Mouse (Mus musculus) gastrocnemius, postnatal 4 days (tissue): ENCODE results near the gene Pilrb2. TPM values are rescaled to one million over a fixed set of nuclear protein-coding genes. Genes with fewer than 3 reads are reported as not detected.
A peak's percentile ranks its signal among the peaks of the same experiment; 100 is the strongest.
"Not testable (repeated sequence)": the region's sequence is repeated elsewhere in the genome, so short reads cannot be mapped to it uniquely, and the experiment has no call there.

ENCODE experiments used
- DNase-seq, 2 experiments: peaks; one replicate each; pipeline ENCODE4 v3.0.0; 2021 to 2022; ENCODE audit warnings: low spot score in 2 of 2, mixed read lengths in 2 of 2
- long read RNA-seq, 2 experiments: library from polyadenylated mRNA; stranded (forward); transcript quantifications; one replicate each; pipeline ENCODE4 v2.0.0; 2021
- total RNA-seq, 2 experiments: library from RNA; stranded (reverse); gene quantifications; 2 replicates each; pipeline ENCODE4 v1.2.3; 2021

Gene Pilrb2
- total RNA-seq: 1 to 10 TPM in 1 of 2 experiments, under 1 TPM in 1; 0.69 to 1.1 TPM
- long read RNA-seq, experiment 1, partial matches to known transcripts: 0 of 2 reads
- long read RNA-seq, experiment 1, other reads (novel, unspliced or antisense): 1 of 2 reads
- long read RNA-seq, experiment 2, partial matches to known transcripts: 1 of 4 reads
- long read RNA-seq, experiment 2, other reads (novel, unspliced or antisense): 1 of 4 reads

DNA sequence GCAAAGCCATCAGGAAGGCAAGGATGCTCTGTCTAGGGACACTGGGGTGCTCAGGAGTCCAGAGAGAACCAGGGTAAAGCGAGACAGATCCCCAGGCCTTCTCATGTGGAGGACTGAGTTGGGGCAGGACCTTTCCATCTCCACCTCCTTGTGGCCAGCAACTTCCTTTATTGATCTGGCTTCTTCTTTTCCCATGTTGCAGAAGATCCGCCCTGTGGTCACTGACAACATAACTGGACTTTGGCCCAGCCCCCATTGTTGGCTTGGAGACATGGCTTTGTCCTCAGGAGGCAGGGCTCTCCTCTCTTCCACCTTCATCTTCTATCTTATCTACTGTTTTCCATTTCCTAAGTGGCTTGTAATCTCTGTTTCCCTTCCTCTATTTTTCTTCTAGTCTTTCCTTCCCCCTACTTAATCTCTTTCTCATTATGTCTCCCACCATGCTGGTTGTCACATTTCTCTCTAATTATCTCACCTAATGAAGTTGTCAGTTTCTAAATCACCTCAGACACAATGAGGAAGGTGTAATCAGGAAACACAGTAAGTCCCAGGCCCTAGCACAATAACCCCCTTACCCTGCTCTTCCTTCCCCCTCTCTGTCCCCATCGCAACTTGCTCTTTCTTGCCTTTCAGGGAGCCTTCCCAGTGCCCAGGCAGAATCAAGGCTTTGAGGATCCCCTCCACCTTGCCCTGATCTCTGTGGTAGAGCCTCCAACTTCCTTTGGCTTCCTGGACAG is at the start of gene Pilrb2:
Gene Pilrb2, minus strand, starts transcription at position 172 of the 737 bp plus-strand sequence.
- not testable (repeated sequence) for DNase-seq

DNA sequence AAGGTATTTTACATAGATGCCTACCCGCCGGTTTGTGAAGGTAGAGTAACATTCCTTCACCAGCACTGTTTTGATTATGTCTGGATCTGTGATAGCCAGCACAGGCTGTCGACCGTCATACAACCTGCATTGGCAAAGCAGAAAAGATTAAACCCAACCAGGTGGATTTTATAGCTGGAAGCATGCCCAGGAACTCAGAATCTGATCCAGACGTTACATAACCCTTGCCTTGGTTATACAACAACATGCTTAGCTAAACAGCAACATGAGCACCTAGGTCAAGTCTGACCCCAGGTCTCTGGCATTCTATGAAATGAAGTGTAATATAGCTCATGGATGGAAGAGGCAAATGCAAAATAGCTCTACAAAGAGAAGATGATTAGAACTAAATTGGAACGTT is 43.9 kb upstream of the Pilrb2 start:
- no peak for DNase-seq

DNA sequence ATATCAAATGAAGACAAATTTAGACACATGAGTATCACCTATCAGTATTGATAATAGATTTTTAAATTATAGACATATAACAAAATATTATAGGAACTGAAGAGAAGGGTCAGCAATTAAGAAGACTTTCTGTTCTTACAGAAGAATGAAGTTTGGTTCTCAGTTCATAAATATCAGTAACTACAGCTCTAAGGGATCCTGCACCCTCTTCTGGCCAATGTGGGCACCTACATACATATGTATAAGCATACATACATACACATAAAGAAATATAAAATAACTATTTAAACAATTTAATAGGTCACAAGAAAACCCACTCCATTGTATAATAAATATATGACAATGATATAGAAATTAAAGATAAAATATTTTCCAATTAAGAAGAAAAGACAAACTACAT is 42.9 kb upstream of the Pilrb2 start:
- DNase-seq: no peak

DNA sequence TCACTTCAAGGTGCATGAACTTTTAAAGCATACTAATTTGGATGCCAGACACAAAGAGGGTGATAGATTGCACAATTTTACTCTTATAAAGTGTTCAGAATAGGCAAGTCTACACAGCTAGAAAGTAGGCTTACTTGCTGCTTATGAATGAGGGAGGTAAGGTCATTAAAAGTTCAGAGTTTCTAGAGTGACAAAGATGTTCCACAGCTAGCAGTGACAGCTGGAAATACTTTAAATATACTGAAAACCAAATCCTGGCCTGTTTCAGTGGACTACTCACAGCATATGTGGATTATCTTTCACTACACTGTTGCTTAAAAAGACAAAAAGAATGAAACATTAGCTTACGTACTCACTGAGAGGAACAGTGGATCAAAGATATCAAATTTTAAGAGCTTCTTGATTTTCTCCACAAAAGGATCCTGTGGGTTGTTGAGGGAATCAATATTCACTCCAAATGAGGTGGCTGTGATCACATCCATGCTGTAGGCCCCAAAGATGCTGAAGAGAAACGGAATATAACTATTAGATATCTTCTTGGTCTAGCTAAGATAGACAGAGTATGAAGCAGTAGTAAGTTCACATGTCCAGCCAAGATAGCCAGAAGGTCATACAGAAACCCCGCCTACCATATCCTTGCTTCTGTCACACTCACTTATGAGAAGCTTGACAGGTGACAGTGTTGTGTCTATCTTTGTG is 38.1 kb upstream of the Pilrb2 start:
- DNase-seq: no peak

DNA sequence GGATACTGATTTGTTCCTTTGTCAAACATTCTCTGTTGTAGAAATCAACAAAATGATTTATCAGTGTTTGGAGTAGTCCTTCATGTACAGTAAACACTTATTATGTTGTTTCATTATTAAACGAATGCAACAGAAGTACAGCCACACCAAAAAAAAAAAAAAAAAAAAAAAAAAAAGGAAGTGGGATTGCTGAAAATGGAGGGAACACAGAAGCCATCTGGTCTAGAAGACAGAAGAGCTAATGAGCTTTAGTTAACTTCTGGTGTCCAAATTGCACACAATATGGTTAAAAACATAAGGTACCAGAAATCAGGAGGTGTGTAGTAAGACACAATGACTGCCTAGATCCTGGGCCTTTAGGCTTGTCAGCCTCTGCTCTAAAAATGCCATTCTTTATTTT is 26.2 kb upstream of the Pilrb2 start:
- no peak for DNase-seq

DNA sequence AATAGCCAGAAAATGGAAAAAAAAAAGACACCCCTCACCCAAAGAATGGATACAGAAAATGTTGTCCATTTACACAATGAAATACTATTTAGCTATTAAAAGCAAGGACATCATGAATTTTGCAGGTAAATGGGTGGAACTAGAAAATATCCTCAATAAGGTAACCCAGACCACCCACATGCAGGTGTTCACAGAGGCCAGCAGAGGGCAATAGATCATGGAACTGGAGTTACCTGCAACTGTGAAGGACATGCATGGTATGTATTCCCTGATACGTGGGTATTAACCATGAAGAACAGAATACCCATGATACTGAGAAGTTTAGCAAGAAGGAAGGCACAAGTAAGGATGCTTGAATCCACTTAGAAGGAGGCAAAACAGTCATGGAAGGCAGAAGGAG is 21.3 kb upstream of the Pilrb2 start:
- DNase-seq: no peak

DNA sequence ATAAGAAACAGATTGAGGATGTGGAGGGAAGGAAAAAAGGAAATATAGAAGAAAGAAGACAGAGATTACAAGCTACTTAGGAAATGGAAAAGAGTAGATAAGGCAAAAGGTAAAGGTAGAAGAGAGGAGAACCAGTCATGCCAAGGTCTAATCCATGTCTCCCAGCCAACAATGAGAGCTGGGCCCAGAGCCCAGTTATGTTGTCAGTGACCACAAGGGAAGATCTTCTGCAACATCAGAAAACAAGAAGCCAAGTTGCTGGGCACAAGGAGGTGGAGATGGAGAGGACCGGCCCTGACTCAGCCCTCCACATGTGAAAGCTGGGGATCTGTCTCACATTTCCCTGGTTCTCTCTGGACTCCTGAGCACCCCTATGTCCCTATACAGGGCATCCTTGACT is 16.1 kb upstream of the Pilrb2 start:
- DNase-seq: no peak

DNA sequence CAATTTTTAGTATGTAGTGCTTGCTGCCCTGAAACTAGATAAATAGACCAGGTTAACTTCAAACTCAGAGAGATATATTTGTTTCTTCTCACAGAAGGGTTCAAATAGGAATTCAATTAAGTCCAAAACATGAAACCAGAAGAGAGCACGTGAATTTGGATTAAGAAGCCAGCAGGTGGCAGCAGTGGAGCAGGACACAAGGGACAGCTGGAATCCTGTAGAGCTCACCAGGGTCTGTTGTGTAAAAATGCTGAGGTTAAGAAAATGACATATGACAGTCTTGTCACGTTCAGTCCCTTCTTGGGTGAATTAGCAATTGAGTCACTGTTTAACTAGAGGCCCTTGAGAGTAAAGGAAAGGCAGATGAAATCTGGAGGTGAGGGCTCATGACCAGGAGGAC is 14.3 kb upstream of the Pilrb2 start:
- peak in 1 of 2 experiments; percentile 41 for DNase-seq

DNA sequence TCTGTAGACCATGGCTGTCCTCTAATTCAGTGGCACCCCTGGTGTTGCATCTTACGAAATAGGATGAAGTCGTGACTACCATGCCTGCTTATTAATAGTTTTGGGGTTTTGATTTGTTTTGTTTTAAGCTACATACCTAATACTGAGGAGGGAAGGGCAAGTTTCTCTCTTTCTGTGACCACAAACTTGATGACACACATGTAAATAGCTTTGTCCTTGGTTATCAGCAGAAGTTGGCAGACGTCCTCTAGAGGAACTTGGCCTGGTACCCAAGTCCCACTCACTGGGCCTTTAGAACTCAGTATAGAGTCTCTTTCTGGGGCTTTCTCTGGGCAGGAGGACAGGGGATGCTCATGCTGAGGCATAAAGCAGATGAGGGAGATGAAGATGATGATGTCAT is 11.7 kb upstream of the Pilrb2 start:
- no peak for DNase-seq

DNA sequence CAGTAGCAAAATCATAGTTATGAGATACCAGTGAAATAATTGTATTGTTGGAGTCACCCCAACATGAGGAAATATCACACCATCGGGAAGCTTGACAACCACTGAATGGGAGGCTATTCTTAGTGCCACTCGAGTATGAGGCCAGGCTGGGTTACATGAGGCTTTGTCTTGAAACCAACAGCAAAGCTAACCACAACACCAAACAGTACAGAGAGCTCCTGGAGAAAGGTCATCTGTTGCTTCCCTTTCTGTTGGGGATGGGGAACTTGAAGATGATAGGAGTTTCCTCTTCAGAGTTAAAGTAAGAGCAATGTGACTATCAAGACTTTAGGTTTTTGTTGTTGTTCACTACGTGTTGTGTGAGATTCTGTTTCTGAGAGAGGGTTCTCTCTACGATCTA is 11.3 kb upstream of the Pilrb2 start:
- no peak for DNase-seq

DNA sequence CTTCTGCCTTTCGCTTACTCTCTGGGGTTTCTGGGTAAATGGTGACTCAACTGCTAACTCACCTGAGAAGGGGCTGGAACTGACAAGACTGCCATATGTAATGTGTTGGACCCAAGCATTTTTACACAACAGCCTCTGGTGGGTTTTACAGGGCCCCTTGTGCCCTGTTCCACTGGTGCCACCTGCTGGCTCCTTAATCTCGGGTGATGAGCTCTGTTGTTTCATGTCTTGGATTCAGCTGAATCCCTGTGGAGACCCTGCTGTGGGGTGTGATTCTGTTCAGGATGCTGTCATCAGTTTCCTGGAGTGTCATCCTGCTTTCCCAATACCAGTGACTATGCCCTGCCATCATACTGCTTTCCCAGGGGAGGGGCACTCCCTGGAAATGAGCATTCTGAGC is 6.2 kb upstream of the Pilrb2 start:
- DNase-seq: peak in 1 of 2 experiments; percentile 19

DNA sequence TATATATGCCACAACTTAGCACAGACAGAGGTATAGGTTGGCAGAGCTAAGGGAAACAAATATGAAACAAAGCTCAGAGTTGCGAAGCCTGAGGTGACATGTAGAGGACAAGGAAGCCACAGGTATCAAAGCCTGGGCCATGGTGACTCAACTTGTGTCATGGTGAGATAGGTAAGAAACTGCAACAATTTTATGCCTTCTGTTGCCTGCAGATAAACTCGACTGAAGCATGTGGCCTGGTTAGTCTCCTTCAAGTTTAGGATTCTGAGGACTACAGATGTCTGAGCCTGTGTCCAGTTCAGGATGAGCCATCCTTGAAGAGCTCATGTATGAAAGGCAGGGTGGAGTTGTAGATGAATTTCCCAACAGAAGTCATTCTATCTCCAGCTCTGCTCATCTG is 3.4 kb upstream of the Pilrb2 start:
- DNase-seq: no peak

DNA sequence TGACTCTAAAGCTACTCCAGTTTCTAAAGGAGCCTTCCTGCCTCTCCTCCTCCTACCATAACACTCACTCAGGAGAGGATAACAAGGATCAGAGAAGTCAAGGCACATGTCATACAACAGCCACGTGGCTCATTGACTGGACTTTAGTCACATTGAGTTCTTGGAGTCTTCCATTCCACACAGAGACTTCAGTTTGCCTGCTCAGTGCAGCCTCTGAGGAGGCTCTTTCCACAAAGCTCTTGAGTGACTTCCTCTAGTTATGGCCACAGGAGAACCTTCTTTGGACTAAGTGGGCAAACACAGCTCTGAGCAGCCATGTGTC is 727 bp upstream of the Pilrb2 start:
- not testable (repeated sequence) for DNase-seq

DNA sequence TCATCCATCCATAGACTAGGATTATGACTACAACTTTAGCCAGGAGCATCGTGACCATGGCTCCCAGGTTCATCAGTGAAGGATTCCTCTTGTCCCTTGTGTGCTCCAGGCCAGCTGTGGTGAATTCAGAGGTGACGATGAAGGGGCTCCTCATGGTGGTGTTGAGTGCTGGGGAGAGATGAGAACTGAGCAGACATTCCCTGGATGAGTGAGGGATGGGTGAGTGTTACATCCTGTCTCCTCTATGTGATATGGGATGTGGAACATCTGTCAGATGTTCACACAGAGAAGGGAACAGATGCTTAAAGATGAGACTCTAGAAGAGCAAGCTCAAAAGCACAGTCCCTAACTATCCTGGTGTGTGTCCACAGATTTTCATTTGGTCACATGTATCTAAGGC is 3.0 kb downstream of the Pilrb2 start:
- DNase-seq: not testable (repeated sequence)

DNA sequence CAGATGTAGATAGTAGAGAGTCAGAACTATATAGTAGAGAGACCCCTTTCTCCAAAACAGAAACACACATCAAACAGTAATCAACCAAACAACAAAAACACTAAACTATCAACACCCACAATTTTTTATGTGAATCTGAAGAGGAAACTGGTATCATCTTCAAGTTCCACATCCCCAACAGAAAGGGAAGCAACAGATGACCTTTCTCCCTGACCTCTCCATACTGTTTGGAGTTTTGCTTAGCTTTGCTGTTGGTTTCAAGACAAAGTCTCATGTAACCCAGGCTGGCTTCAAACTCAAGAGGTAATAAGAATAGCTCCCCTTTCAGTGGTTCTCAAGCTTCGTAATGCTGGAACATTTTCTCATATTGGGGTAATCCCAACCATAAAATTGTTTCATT is 7.6 kb downstream of the Pilrb2 start:
- DNase-seq: not testable (repeated sequence)

DNA sequence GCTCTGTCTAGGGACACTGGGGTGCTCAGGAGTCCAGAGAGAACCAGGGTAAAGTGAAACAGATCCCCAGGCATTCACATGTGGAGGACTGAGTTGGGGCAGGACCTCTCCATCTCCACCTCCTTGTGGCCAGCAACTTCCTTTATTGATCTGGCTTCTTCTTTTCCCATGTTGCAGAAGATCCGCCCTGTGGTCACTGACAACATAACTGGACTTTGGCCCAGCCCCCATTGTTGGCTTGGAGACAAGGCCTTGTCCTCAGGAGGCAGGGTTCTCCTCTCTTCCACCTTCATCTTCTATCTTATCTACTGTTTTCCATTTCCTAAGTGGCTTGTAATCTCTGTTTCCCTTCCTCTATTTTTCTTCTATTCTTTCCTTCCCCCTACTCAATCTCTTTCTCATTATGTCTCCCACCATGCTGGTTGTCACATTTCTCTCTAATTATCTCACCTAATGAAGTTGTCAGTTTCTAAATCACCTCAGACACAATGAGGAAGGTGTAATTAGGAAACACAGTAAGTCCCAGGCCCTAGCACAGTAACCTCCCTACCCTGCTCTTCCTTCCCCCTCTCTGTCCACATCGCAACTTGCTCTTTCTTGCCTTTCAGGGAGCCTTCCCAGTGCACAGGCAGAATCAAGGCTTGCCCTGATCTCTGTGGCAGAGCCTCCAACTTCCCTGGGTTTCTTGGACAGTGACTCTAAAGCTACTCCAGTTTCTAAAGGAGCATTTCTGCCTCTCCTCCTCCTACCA is 13.5 kb downstream of the Pilrb2 start, which contains the start of gene Pilrb1:
Gene Pilrb1, minus strand, starts transcription at position 147 of the 751 bp plus-strand sequence.
- not testable (repeated sequence) for DNase-seq

DNA sequence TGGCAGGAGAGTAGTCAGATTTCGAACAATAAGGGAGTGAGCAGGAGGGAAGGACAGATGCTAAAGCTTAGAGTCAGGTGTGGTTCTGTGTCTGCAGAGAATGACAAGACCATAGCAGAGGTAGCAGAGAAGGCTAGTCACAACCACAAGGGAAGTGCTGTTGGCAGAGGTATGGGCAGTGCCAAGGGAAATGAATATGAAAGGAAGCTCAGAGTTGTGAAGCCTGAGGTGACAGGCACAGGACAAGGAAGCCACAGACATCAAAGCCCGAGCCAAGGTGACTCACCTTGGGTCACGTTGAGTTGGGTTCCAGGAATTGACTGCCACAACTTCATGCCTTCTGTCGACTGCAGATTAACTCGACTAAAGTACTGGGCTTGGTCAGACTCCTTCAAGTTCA is 14.7 kb downstream of the Pilrb2 start:
- DNase-seq: not testable (repeated sequence)

DNA sequence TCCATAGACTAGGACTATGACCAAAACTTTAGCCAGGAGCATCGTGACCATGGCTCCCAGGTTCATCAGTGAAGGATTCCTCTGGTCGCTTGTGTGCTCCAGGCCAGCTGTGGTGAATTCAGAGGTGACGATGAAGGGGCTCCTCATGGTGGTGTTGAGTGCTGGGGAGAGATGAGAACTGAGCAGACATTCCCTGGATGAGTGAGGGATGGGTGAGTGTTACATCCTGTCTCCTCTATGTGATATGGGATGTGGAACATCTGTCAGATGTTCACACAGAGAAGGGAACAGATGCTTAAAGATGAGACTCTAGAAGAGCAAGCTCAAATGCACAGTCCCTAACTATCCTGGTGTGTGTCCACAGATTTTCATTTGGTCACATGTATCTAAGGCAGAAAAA is 16.7 kb downstream of the Pilrb2 start:
- not testable (repeated sequence) for DNase-seq

DNA sequence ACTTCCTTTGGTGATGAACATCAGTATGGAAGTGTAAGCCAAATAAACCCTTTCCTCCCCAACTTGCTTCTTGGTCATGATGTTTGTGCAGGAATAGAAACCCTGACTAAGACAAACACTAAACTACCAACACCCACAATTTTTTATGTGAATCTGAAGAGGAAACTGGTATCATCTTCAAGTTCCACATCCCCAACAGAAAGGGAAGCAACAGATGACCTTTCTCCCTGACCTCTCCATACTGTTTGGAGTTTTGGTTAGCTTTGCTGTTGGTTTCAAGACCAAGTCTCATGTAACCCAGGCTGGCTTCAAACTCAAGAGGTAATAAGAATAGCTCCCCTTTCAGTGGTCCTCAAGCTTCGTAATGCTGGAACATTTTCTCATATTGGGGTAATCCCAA is 21.3 kb downstream of the Pilrb2 start:
- DNase-seq: not testable (repeated sequence)

DNA sequence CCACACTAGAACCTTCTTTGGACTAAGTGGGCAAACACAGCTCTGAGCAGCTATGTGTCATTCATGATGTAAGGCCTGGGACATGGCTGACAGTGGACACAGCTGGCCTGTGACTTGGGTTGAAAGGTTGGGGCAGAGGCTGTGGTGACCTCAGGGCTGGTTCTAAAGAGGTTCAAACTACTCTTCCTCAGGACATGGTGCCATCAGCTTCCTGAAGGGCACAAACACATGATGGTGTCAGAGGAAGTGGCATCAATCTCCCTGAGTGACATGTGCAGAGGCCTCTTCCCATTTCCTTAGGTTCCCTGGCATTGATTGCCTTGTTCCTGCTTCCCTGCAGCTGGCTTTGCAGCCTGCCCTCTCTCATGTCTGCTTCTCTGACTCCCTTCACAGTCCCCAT is 34.5 kb downstream of the Pilrb2 start:
- peak in 1 of 2 experiments; percentile 11 for DNase-seq

DNA sequence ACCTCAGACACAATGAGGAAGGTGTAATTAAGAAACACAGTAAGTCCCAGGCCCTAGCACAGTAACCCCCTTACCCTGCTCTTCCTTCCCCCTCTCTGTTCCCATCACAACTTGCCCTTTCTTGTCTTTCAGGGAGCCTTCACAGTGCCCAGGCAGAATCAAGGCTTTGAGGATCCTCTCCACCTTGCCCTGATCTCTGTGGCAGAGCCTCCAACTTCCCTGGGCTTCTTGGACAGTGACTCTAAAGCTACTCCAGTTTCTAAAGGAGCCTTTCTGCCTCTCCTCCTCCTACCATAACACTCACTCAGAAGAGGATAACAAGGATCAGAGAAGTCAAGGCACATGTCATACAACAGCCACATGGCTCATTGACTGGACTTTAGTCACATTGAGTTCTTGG is 35.0 kb downstream of the Pilrb2 start:
- no peak for DNase-seq
